In genomic region chr8:87791103-87791502, GRCm38 (mm10) we compare ENCODE assay signal across 15 mouse cellular contexts.
DNase-seq lines count a peak whose midpoint lies in the region; ATAC-seq and TF ChIP-seq lines count a peak whose summit lies in the region.
"Had no signal": no experiment of that assay in that cellular context is flagged by ENCODE, and none has a peak within 500 bp of the region (broad histone marks: within the 10 kb centered on the region; RNA-seq: fewer than 3 reads in every experiment).

No protein-coding gene starts in this region.

- no peak overlapping the region for H3K4me3 ChIP-seq in heart, embryonic 11.5 days (ENCODE audit: low read depth, low read length)
- no peak overlapping the region for H3K4me3 ChIP-seq in midbrain, postnatal 0 days (ENCODE audit: low read depth, low read length)
- H3K4me3 ChIP-seq: embryonic facial prominence, embryonic 10.5 days; liver, embryonic 15.5 days; myocyte; stomach, embryonic 15.5 days had no signal

- no peaks in the 10 kb centered on the region for H3K36me3 ChIP-seq in heart, embryonic 11.5 days (ENCODE audit: control insufficient read depth, insufficient read depth, low read length)
- no peaks in the 10 kb centered on the region for H3K36me3 ChIP-seq in midbrain, postnatal 0 days (ENCODE audit: insufficient read depth, low read length)
- H3K36me3 ChIP-seq: embryonic facial prominence, embryonic 10.5 days; liver, embryonic 15.5 days; stomach, embryonic 15.5 days had no signal

- H3K9ac ChIP-seq in heart, embryonic 11.5 days (ENCODE audit: low read depth, low read length), result no peak overlapping the region
- no peak overlapping the region for H3K9ac ChIP-seq in midbrain, postnatal 0 days (replicated peaks; ENCODE audit: low read length, poor library complexity, severe bottlenecking)
- H3K9ac ChIP-seq: liver, embryonic 15.5 days; stomach, embryonic 15.5 days had no signal

- TF ChIP-seq CTCF in midbrain, postnatal 0 days (IDR thresholded peaks at IDR 0.05), result no peak

- H3K4me1 ChIP-seq in heart, embryonic 11.5 days (ENCODE audit: control insufficient read depth, insufficient read depth, low read length), result no peaks in the 10 kb centered on the region
- H3K4me1 ChIP-seq in midbrain, postnatal 0 days (ENCODE audit: insufficient read depth, low read length), result no peaks in the 10 kb centered on the region; the same call in 1 of the 2 replicates
- H3K4me1 ChIP-seq: liver, embryonic 15.5 days; stomach, embryonic 15.5 days had no signal

- DNase-seq in heart, adult 9 months (ENCODE audit: low spot score in 2 of 2), result peak; percentile 33 to 50
- DNase-seq in NIH3T3 (ENCODE audit: low read depth), result peak; percentile 42
- peak; percentile 36 for DNase-seq in gastrocnemius, postnatal 14 days
- DNase-seq in heart, postnatal 4 days, result peak; percentile 34
- no peak for DNase-seq in midbrain, postnatal 0 days (ENCODE audit: low spot score)
- no peak for DNase-seq in kidney, adult 9 months
- DNase-seq: cerebellum, adult 9-11 months; kidney, adult 8-10 months; thymus, postnatal 4 days had no signal

- no peaks in the 10 kb centered on the region for H3K27me3 ChIP-seq in heart, embryonic 11.5 days (ENCODE audit: control insufficient read depth, insufficient read depth, low read length)
- no peaks in the 10 kb centered on the region for H3K27me3 ChIP-seq in midbrain, postnatal 0 days (ENCODE audit: insufficient read depth, low read length)
- H3K27me3 ChIP-seq: liver, embryonic 15.5 days; stomach, embryonic 15.5 days had no signal

- no peak overlapping the region for H3K4me2 ChIP-seq in heart, embryonic 11.5 days
- no peak overlapping the region for H3K4me2 ChIP-seq in midbrain, postnatal 0 days (ENCODE audit: low read depth, low read length, poor library complexity, severe bottlenecking)
- H3K4me2 ChIP-seq: liver, embryonic 15.5 days; stomach, embryonic 15.5 days had no signal

- H3K9me3 ChIP-seq in heart, embryonic 11.5 days (replicated peaks; ENCODE audit: control insufficient read depth, low read length), result no peaks in the 10 kb centered on the region
- no peaks in the 10 kb centered on the region for H3K9me3 ChIP-seq in midbrain, postnatal 0 days (ENCODE audit: low read length)
- H3K9me3 ChIP-seq: embryonic facial prominence, embryonic 10.5 days; liver, embryonic 15.5 days; stomach, embryonic 15.5 days had no signal

- 52% methylated on average over 6 of the region's 6 CpGs for WGBS in heart, embryonic 11.5 days (ENCODE audit: insufficient replicate concordance)
- 89% methylated on average over 6 of the region's 6 CpGs for WGBS in midbrain, postnatal 0 days

- ATAC-seq in heart, embryonic 11.5 days (replicated peaks; ENCODE audit: insufficient number of reproducible peaks, low FRiP score, low TSS enrichment), result no peak
- no peak for ATAC-seq in midbrain, postnatal 0 days (ENCODE audit: low FRiP score)
- ATAC-seq: hindbrain, embryonic 16.5 days had no signal

- intact Hi-C loops in gastrocnemius, postnatal 14 days (cut with DNase I; ENCODE audit: low total_unique reads), result loop anchor here (10.0 kb wide), 1 partner anchor 76 kb away; no protein-coding TSS in a partner anchor

- H3K27ac ChIP-seq in heart, embryonic 11.5 days (ENCODE audit: low read depth, low read length), result no peak overlapping the region
- no peak overlapping the region for H3K27ac ChIP-seq in midbrain, postnatal 0 days (ENCODE audit: low read depth, low read length)
- H3K27ac ChIP-seq: embryonic facial prominence, embryonic 10.5 days; liver, embryonic 15.5 days; stomach, embryonic 15.5 days had no signal

Comparison
In these comparisons a context has a peak if more than half of its experiments do, and no peak if none do; other contexts are left out.
1. DNase-seq: peak in heart, adult 9 months (2 of 2), NIH3T3 (single experiment), gastrocnemius, postnatal 14 days (single experiment) and heart, postnatal 4 days (single experiment); none in midbrain, postnatal 0 days (single experiment) and kidney, adult 9 months (single experiment).